10 mouse cellular contexts compared by ENCODE assay signal in the genomic region with DNA sequence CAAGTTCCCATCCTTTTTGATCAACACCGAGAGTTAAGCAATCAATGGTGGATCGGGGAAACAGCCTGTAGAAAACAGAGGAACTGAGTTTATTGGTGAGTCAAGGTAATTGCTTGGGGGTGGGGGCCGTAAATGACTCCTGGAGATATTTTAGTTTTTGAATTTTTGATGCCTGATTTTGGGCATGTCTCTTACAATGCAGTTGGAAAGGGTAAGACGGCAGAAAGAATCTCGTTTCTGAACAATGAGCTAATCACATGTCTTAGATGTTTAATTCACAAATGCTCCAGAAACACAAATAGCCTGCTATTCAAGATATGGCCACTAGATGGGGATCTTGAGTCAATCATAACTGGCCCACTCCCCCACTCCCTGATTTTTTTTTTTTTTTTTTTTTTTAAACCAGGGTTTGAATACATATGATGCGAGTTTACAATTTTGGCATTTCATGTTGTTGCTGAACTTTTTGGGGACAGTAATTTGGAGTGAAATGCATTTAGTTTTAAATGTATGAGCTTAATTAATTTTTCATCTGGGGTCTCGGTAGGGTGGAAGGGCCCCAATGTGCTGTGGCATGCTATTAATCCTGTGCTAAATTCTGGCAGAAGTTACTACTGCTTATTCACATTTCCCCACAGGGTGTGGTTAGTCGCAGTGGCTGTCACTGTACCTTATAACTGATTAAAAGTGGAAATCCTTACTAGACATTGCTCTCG. TPM values are rescaled to one million over a fixed set of nuclear protein-coding genes. Genes with fewer than 3 reads are reported as not detected.
DNase-seq lines count a peak whose midpoint lies in the region; ATAC-seq lines count a peak whose summit lies in the region.
"Had no signal": no experiment of that assay in that cellular context is flagged by ENCODE, and none has a peak within 500 bp of the region (broad histone marks: within the 10 kb centered on the region; RNA-seq: fewer than 3 reads in every experiment).

No protein-coding gene starts in this region.

- peak overlapping the region; percentile 40; the same call in 1 of the 2 replicates for H3K4me2 ChIP-seq in kidney, embryonic 14.5 days (replicated peaks; ENCODE audit: low read depth, low read length)
- peak overlapping the region; percentile 59 for H3K4me2 ChIP-seq in lung, embryonic 16.5 days (ENCODE audit: low read depth, low read length)

- H3K4me1 ChIP-seq in kidney, embryonic 14.5 days (ENCODE audit: control insufficient read depth, insufficient read depth, low read length) = peaks cover 12% of the 10 kb centered on the region
- H3K4me1 ChIP-seq in lung, embryonic 16.5 days (replicated peaks; ENCODE audit: control insufficient read depth, insufficient read depth, low read length) = peaks cover 10% of the 10 kb centered on the region; the same call in 1 of the 2 replicates

- H3K4me3 ChIP-seq in kidney, embryonic 14.5 days (ENCODE audit: low read length) = no peak overlapping the region
- H3K4me3 ChIP-seq in lung, embryonic 16.5 days (ENCODE audit: low read length) = peak overlapping the region; percentile 26

- no peak overlapping the region for H3K9ac ChIP-seq in kidney, embryonic 14.5 days (ENCODE audit: low read depth, low read length)
- H3K9ac ChIP-seq in lung, embryonic 16.5 days (ENCODE audit: low read length) = peak overlapping the region; percentile 39; the same call in 1 of the 2 replicates

- peak; percentile 4 to 87 for DNase-seq in adrenal gland, adult (ENCODE audit: inconsistent age in 2 of 2, low spot score in 1 of 2)
- no peak for DNase-seq in adrenal gland, postnatal 4 days (ENCODE audit: low spot score in 2 of 2)
- peak; percentile 85 for DNase-seq in 3T3-L1 (ENCODE audit: low read depth, low spot score)
- DNase-seq in cerebellum, adult 18-20 months = peak; percentile 57 to 78
- DNase-seq in heart, adult 9 months (ENCODE audit: low spot score in 2 of 2) = peak; percentile 24 to 61
- peak; percentile 29 for DNase-seq in skeletal muscle tissue, adult 2 months (ENCODE audit: low read depth, low spot score)

- ATAC-seq in kidney, embryonic 14.5 days (ENCODE audit: low FRiP score, low TSS enrichment) = peak; percentile 61; the same call in 1 of the 2 replicates
- peak; percentile 48; the same call in 1 of the 2 replicates for ATAC-seq in lung, embryonic 16.5 days (ENCODE audit: low read depth)

- 24% methylated on average over 9 of the region's 9 CpGs for WGBS in kidney, embryonic 14.5 days
- 30% methylated on average over 9 of the region's 9 CpGs for whole genome bisulfite sequencing in lung, embryonic 16.5 days

- H3K27ac ChIP-seq in kidney, embryonic 14.5 days (ENCODE audit: low read depth, low read length) = no peak overlapping the region; the same call in 1 of the 2 replicates
- H3K27ac ChIP-seq in lung, embryonic 16.5 days (ENCODE audit: low read length) = peak overlapping the region; percentile 80

- H3K9me3 ChIP-seq in kidney, embryonic 14.5 days (ENCODE audit: control insufficient read depth, low read length) = no peaks in the 10 kb centered on the region
- no peaks in the 10 kb centered on the region for H3K9me3 ChIP-seq in lung, embryonic 16.5 days (ENCODE audit: control insufficient read depth, low read length)

- no peaks in the 10 kb centered on the region for H3K27me3 ChIP-seq in kidney, embryonic 14.5 days (ENCODE audit: control insufficient read depth, insufficient read depth, low read length)
- H3K27me3 ChIP-seq in lung, embryonic 16.5 days (ENCODE audit: control insufficient read depth, insufficient read depth, low read depth, low read length) = no peaks in the 10 kb centered on the region; the same call in 1 of the 2 replicates

- H3K36me3 ChIP-seq in kidney, embryonic 14.5 days (ENCODE audit: control insufficient read depth, insufficient read depth, low read length) = no peaks in the 10 kb centered on the region
- H3K36me3 ChIP-seq in lung, embryonic 16.5 days (ENCODE audit: control insufficient read depth, insufficient read depth, low read length) = no peaks in the 10 kb centered on the region

RNA-seq across cellular contexts. Expression of gene 9330182O14Rik, which starts 32.6 kb away (rescaled TPM):
- under 1 TPM; 0.48 to 0.68 TPM for total RNA-seq in adrenal gland, postnatal 4 days (2021)
- polyA plus RNA-seq in kidney, embryonic 14.5 days (2014; fragmentation: Nextera tagmentation; extraction: Ambion mirVana) = not detected in 2 replicates
- not detected in 2 replicates for polyA plus RNA-seq in lung, embryonic 16.5 days (2015; fragmentation: Nextera tagmentation; extraction: Ambion mirVana)
- total RNA-seq: layer of hippocampus, adult 8-10 months had no signal
- polyA plus RNA-seq: C2C12 had no signal

Comparison
In these comparisons a context has a peak if more than half of its experiments do, and no peak if none do; other contexts are left out.
1. DNase-seq: peak in adrenal gland, adult (2 of 2), 3T3-L1 (single experiment), cerebellum, adult 18-20 months (2 of 2), heart, adult 9 months (2 of 2) and skeletal muscle tissue, adult 2 months (single experiment); none in adrenal gland, postnatal 4 days (0 of 2).